In the genomic region with DNA sequence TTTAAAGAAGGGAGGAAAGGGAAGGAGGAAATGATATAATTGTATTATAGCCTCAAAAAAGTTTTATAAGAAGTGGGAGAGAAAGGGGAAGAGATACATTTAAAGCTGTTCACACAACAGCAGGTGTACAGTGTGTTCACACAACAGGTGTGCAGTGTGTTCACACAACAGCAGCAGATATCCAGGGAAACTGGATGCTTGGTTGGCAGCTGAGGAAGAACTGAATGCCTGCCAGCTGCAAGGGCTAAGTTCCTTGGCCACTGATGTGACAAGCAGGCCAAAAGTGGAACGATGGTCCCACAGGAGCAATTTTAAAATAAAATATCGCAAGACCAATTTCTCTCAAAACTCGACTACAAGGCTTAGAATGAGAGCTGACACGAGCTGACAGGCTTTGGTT, we compare ENCODE assay signal across 27 mouse cellular contexts. TPM values are rescaled to one million over a fixed set of nuclear protein-coding genes. Genes with fewer than 3 reads are reported as not detected.
A peak's percentile ranks its signal among the peaks of the same experiment; 100 is the strongest.
DNase-seq lines count a peak whose midpoint lies in the region; ATAC-seq lines count a peak whose summit lies in the region.
"Had no signal": no experiment of that assay in that cellular context is flagged by ENCODE, and none has a peak within 500 bp of the region (broad histone marks: within the 10 kb centered on the region; RNA-seq: fewer than 3 reads in every experiment).

No protein-coding gene starts in this region.

- no peak overlapping the region for H3K9ac ChIP-seq in embryonic facial prominence, embryonic 11.5 days (replicated peaks; ENCODE audit: low read length)
- H3K9ac ChIP-seq in forebrain, embryonic 14.5 days (ENCODE audit: low read length): no peak overlapping the region
- H3K9ac ChIP-seq: forebrain, embryonic 13.5 days; forebrain, postnatal 0 days; heart, embryonic 12.5 days; heart, embryonic 15.5 days; hindbrain, embryonic 13.5 days; intestine, embryonic 15.5 days had no signal

- intact Hi-C loops in gastrocnemius, postnatal 36 days (cut with DNase I): no loop called here
- intact Hi-C loops in gastrocnemius, postnatal 14 days (cut with DNase I; ENCODE audit: low total_unique reads): no loop called here

- H3K4me1 ChIP-seq in embryonic facial prominence, embryonic 11.5 days (ENCODE audit: control insufficient read depth, insufficient read depth, low read length): no peaks in the 10 kb centered on the region
- H3K4me1 ChIP-seq in embryonic facial prominence, embryonic 10.5 days: no peaks in the 10 kb centered on the region
- H3K4me1 ChIP-seq in forebrain, embryonic 14.5 days (ENCODE audit: control insufficient read depth, insufficient read depth, low read length): no peaks in the 10 kb centered on the region
- H3K4me1 ChIP-seq: forebrain, embryonic 10.5 days; forebrain, embryonic 13.5 days; heart, embryonic 12.5 days; heart, embryonic 15.5 days; hindbrain, embryonic 10.5 days; hindbrain, embryonic 13.5 days; intestine, embryonic 15.5 days had no signal

- H3K27me3 ChIP-seq in embryonic facial prominence, embryonic 11.5 days (ENCODE audit: control insufficient read depth, insufficient read depth, low read length): no peaks in the 10 kb centered on the region
- H3K27me3 ChIP-seq in embryonic facial prominence, embryonic 10.5 days (replicated peaks; ENCODE audit: low read depth, poor library complexity, severe bottlenecking): no peaks in the 10 kb centered on the region
- H3K27me3 ChIP-seq in forebrain, embryonic 14.5 days (replicated peaks; ENCODE audit: control insufficient read depth, insufficient read depth, low read length): no peaks in the 10 kb centered on the region
- H3K27me3 ChIP-seq: forebrain, embryonic 13.5 days; heart, embryonic 12.5 days; heart, embryonic 15.5 days; hindbrain, embryonic 13.5 days; intestine, embryonic 15.5 days had no signal

- no peak overlapping the region for H3K4me2 ChIP-seq in embryonic facial prominence, embryonic 11.5 days (ENCODE audit: low read depth, low read length)
- no peak overlapping the region for H3K4me2 ChIP-seq in forebrain, embryonic 14.5 days (ENCODE audit: low read length)
- H3K4me2 ChIP-seq: forebrain, embryonic 13.5 days; heart, embryonic 12.5 days; heart, embryonic 15.5 days; hindbrain, embryonic 13.5 days; intestine, embryonic 15.5 days had no signal

- H3K4me3 ChIP-seq in embryonic facial prominence, embryonic 11.5 days (ENCODE audit: low read depth, low read length): no peak overlapping the region
- no peak overlapping the region for H3K4me3 ChIP-seq in embryonic facial prominence, embryonic 10.5 days
- no peak overlapping the region for H3K4me3 ChIP-seq in forebrain, embryonic 14.5 days (ENCODE audit: low read depth, low read length)
- H3K4me3 ChIP-seq: forebrain, embryonic 10.5 days; forebrain, embryonic 13.5 days; heart, embryonic 12.5 days; heart, embryonic 15.5 days; hindbrain, embryonic 10.5 days; hindbrain, embryonic 13.5 days; intestine, embryonic 15.5 days had no signal

- no peak for ATAC-seq in embryonic facial prominence, embryonic 11.5 days (replicated peaks; ENCODE audit: insufficient number of reproducible peaks, low FRiP score, low TSS enrichment, low read depth)
- ATAC-seq in forebrain, embryonic 14.5 days: no peak
- ATAC-seq: CD4-positive, CD25-positive, alpha-beta regulatory T cell, adult 4 months; forebrain, embryonic 13.5 days; forebrain, postnatal 0 days; hindbrain, embryonic 16.5 days; intestine, embryonic 15.5 days had no signal

- no peak overlapping the region for H3K27ac ChIP-seq in embryonic facial prominence, embryonic 11.5 days (replicated peaks; ENCODE audit: low read depth, low read length)
- no peak overlapping the region for H3K27ac ChIP-seq in embryonic facial prominence, embryonic 10.5 days (replicated peaks)
- H3K27ac ChIP-seq in forebrain, embryonic 14.5 days (ENCODE audit: low read depth, low read length): no peak overlapping the region
- H3K27ac ChIP-seq: forebrain, embryonic 10.5 days; forebrain, embryonic 13.5 days; heart, embryonic 15.5 days; hindbrain, embryonic 10.5 days; hindbrain, embryonic 13.5 days; intestine, embryonic 15.5 days had no signal

- peak; percentile 1 for DNase-seq in embryonic facial prominence, embryonic 11.5 days (ENCODE audit: low spot score)
- DNase-seq in embryonic facial prominence, embryonic 10.5 days (ENCODE audit: low spot score): no peak
- peak; percentile 20 for DNase-seq in gastrocnemius, postnatal 10 days
- no peak for DNase-seq in gastrocnemius, postnatal 36 days
- peak; percentile 25 for DNase-seq in gastrocnemius, postnatal 14 days
- DNase-seq in skeletal muscle tissue, adult 2 months (ENCODE audit: low read depth, low spot score): peak; percentile 31
- DNase-seq in forebrain, embryonic 14.5 days (ENCODE audit: low spot score): no peak
- DNase-seq: adrenal gland, adult 8-10 months; cerebellum, adult 11 months; cerebellum, adult 2 months; cerebellum, adult 9-11 months; cerebellum, postnatal 25 days; forebrain, postnatal 0 days; heart, postnatal 10 days; heart, postnatal 36 days; kidney, adult 11 months; kidney, adult 8-10 months had no signal

- WGBS in embryonic facial prominence, embryonic 11.5 days: 63% methylated on average over 4 of the region's 4 CpGs
- WGBS in embryonic facial prominence, embryonic 10.5 days: 85% methylated on average over 4 of the region's 4 CpGs
- 94% methylated on average over 4 of the region's 4 CpGs for WGBS in forebrain, embryonic 14.5 days

- H3K36me3 ChIP-seq in embryonic facial prominence, embryonic 11.5 days (replicated peaks; ENCODE audit: control insufficient read depth, insufficient read depth, low read depth, low read length): no peaks in the 10 kb centered on the region
- H3K36me3 ChIP-seq in embryonic facial prominence, embryonic 10.5 days (replicated peaks): no peaks in the 10 kb centered on the region
- H3K36me3 ChIP-seq in forebrain, embryonic 14.5 days (ENCODE audit: control insufficient read depth, insufficient read depth, low read length): no peaks in the 10 kb centered on the region
- H3K36me3 ChIP-seq: forebrain, embryonic 10.5 days; heart, embryonic 12.5 days; heart, embryonic 15.5 days; hindbrain, embryonic 10.5 days; hindbrain, embryonic 13.5 days; intestine, embryonic 15.5 days had no signal

- no peaks in the 10 kb centered on the region for H3K9me3 ChIP-seq in embryonic facial prominence, embryonic 11.5 days (replicated peaks; ENCODE audit: control insufficient read depth, low read length)
- no peaks in the 10 kb centered on the region for H3K9me3 ChIP-seq in embryonic facial prominence, embryonic 10.5 days
- H3K9me3 ChIP-seq in forebrain, embryonic 14.5 days (replicated peaks; ENCODE audit: control insufficient read depth, low read length): no peaks in the 10 kb centered on the region
- H3K9me3 ChIP-seq: forebrain, embryonic 10.5 days; forebrain, embryonic 13.5 days; heart, embryonic 12.5 days; heart, embryonic 15.5 days; hindbrain, embryonic 10.5 days; hindbrain, embryonic 13.5 days; intestine, embryonic 15.5 days had no signal

RNA-seq across cellular contexts. Expression of gene Rnf217, which starts 35.7 kb away (rescaled TPM):
- 1.9 and 2.3 TPM in 2 replicates for polyA plus RNA-seq in embryonic facial prominence, embryonic 11.5 days (2014; fragmentation: Nextera tagmentation; extraction: Ambion mirVana)
- 1.1 and 1.2 TPM in 2 replicates for polyA plus RNA-seq in embryonic facial prominence, embryonic 10.5 days (2016; fragmentation: Nextera tagmentation; extraction: Ambion mirVana)
- 10 to 100 TPM; 12.8 to 13.3 TPM for total RNA-seq in gastrocnemius, postnatal 10 days (2021)
- total RNA-seq in gastrocnemius, postnatal 36 days (2021): 1 to 10 TPM; 6.4 to 7.7 TPM
- total RNA-seq in gastrocnemius, postnatal 14 days (2021): 1 to 10 TPM; 6.0 to 6.7 TPM
- polyA plus RNA-seq in forebrain, embryonic 14.5 days (2014; fragmentation: Nextera tagmentation; extraction: Ambion mirVana): 2.1 TPM in 2 replicates
- total RNA-seq: MEL had no signal

Comparison
In these comparisons a context has a peak if more than half of its experiments do, and no peak if none do; other contexts are left out.
1. DNase-seq: peak in embryonic facial prominence, embryonic 11.5 days (single experiment), gastrocnemius, postnatal 10 days (single experiment), gastrocnemius, postnatal 14 days (single experiment) and skeletal muscle tissue, adult 2 months (single experiment); none in embryonic facial prominence, embryonic 10.5 days (single experiment), gastrocnemius, postnatal 36 days (0 of 2) and forebrain, embryonic 14.5 days (single experiment).